Mouse (Mus musculus) liver, embryonic 12.5 days (tissue): ENCODE measurements around the gene Arsa. TPM values are rescaled to one million over a fixed set of nuclear protein-coding genes. Genes with fewer than 3 reads are reported as not detected.
"Not testable (repeated sequence)": the region's sequence is repeated elsewhere in the genome, so short reads cannot be mapped to it uniquely, and the experiment has no call there.

ENCODE experiments used
- ATAC-seq: fragments of 200-750 bp; cut with Nextera tagmentation; 2 replicates; pipeline ENCODE4 v1.8.0; 2017; ENCODE audit warnings: moderate number of reproducible peaks, mild to moderate bottlenecking, moderate library complexity
- H3K27ac ChIP-seq: fragments of 300-500 bp; sonication (generic); 2 replicates; pipeline ENCODE4 v1.5.1; 2016; ENCODE audit warnings: mild to moderate bottlenecking
- H3K27me3 ChIP-seq: fragments of 300-500 bp; sonication (generic); replicated peaks from 2 replicates; pipeline ENCODE4 v1.6.1; 2016; ENCODE audit warnings: mild to moderate bottlenecking, moderate library complexity
- H3K36me3 ChIP-seq: fragments of 300-500 bp; sonication (generic); 2 replicates; pipeline ENCODE4 v1.6.1; 2016; ENCODE audit warnings: mild to moderate bottlenecking, moderate library complexity
- H3K4me1 ChIP-seq: fragments of 300-500 bp; sonication (generic); 2 replicates; pipeline ENCODE4 v1.6.1; 2016
- H3K4me2 ChIP-seq: fragments of 300-500 bp; sonication (generic); 2 replicates; pipeline ENCODE4 v1.6.1; 2016; ENCODE audit warnings: mild to moderate bottlenecking, moderate library complexity
- H3K4me3 ChIP-seq: fragments of 300-500 bp; sonication (generic); 2 replicates; pipeline ENCODE4 v1.5.1; 2016; ENCODE audit warnings: mild to moderate bottlenecking, moderate library complexity
- H3K9ac ChIP-seq: fragments of 300-500 bp; sonication (generic); 2 replicates; pipeline ENCODE4 v1.6.1; 2016; ENCODE audit warnings: mild to moderate bottlenecking, moderate library complexity
- H3K9me3 ChIP-seq: fragments of 300-500 bp; sonication (generic); replicated peaks from 2 replicates; pipeline ENCODE4 v1.6.1; 2016; ENCODE audit warnings: mild to moderate bottlenecking, moderate library complexity
- WGBS: fragments of 180-500 bp; shearing (Covaris S2); methylation state at CpG from one replicate; pipeline ENCODE4 v1.1.7; 2016; ENCODE audit not compliant: insufficient replicate concordance; 5-methylcytosine and 5-hydroxymethylcytosine counted together
- polyA plus RNA-seq: library from polyadenylated mRNA; unstranded; fragments of >200 nt; fragmentation: Nextera tagmentation; extraction: Ambion mirVana; gene quantifications from 2 replicates; pipeline ENCODE4 v1.2.1, GENCODE M21; 2016

Arsa gene
- polyA plus RNA-seq, 1 experiment from 2014 or later = 7.0 TPM

- H3K9me3 ChIP-seq = no peaks in the 10 kb centered on the region
- no peak overlapping the region for H3K4me2 ChIP-seq
- no peaks in the 10 kb centered on the region for H3K36me3 ChIP-seq
- no peak overlapping the region for H3K9ac ChIP-seq
- 36% methylated on average over 8 of the region's 8 CpGs for WGBS
- H3K27ac ChIP-seq = no peak overlapping the region
- no peak overlapping the region for H3K4me3 ChIP-seq
- H3K4me1 ChIP-seq = no peaks in the 10 kb centered on the region
- 0 out of 2 replicates have a peak, but pooled peaks cover 7% of the 10 kb centered on the region for H3K27me3 ChIP-seq
- ATAC-seq = no peak
These were observed 34.6 kb downstream of the Arsa start for GRCm38 (mm10) chr15:89442486-89443070.

DNA sequence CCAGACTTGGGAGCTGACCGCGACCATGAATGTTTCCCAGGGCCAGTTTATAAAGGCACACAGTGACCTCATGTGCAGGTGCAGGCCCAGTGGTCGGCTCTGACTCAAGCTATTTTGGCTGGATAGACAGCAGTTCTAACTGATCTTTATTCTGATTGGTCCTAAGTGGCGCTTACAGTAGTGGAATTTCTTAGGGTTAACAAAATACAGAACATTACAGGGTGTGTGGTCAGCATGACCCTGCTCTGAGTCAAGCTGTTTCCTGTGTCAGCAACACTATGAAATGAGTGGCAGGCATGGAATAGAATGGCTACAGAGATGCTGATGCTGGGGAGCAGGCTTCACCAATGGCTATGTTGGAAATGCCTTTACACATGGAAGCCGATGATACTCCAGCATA is 41.3 kb downstream of the Arsa start:
- WGBS = 66% methylated on average over 5 of the region's 5 CpGs
- H3K27me3 ChIP-seq = 0 out of 2 replicates have a peak, but pooled peaks cover 5% of the 10 kb centered on the region

DNA sequence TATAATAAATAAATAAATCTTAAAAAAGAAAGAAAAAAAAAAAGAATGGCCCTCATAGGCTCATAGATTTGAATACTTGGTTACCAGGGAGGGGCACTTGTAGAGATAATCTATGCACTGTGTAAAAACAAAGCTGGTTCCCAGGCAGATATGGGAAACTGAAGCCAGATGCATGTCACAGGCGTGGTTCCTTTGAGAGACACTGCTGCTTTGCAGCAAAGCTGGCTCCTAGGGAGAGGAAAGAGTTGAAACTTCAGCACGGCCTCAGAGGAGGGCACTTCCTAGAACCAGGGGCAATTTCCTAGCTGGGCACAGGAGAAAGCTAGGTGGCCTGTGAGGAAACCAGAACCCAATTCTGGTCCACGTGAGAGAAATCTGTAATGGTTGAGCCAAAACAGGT is 43.1 kb downstream of the Arsa start:
- Histone ChIP-seq H3K36me3 (no peaks in the 10 kb centered on the region), H3K4me3 (no peak overlapping the region), H3K27ac (peak overlapping the region; percentile 14; the same call in 1 of the 2 replicates), H3K4me1 (peaks cover 27% of the 10 kb centered on the region), H3K9me3 (no peaks in the 10 kb centered on the region), H3K4me2 (no peak overlapping the region), H3K27me3 (0 out of 2 replicates have a peak, but pooled peaks cover 5% of the 10 kb centered on the region), H3K9ac (no peak overlapping the region)
- ATAC-seq = no peak
- WGBS = 47% methylated on average over 3 of the region's 3 CpGs

More for the DNA sequence above, 41.3 kb downstream of the Arsa start:
- no peak for ATAC-seq
- Histone ChIP-seq H3K4me2 (no peak overlapping the region), H3K36me3 (no peaks in the 10 kb centered on the region), H3K4me1 (peaks cover 19% of the 10 kb centered on the region), H3K27ac (no peak overlapping the region), H3K9me3 (no peaks in the 10 kb centered on the region), H3K4me3 (no peak overlapping the region), H3K9ac (no peak overlapping the region)

GRCm38 (mm10) chr15:89432946-89433345 is 44.3 kb downstream of the Arsa start:
- Histone ChIP-seq H3K27me3 (0 out of 2 replicates have a peak, but pooled peaks cover 5% of the 10 kb centered on the region), H3K4me1 (peaks cover 38% of the 10 kb centered on the region), H3K9ac (no peak overlapping the region), H3K9me3 (no peaks in the 10 kb centered on the region), H3K27ac (no peak overlapping the region), H3K36me3 (peaks cover under 1% of the 10 kb centered on the region), H3K4me2 (no peak overlapping the region), H3K4me3 (no peak overlapping the region)
- 62% methylated on average over 4 of the region's 4 CpGs for WGBS
- no peak for ATAC-seq

- WGBS = 87% methylated on average over 6 of the region's 6 CpGs
- H3K9me3 ChIP-seq = no peaks in the 10 kb centered on the region
These were observed 45.4 kb downstream of the Arsa start for GRCm38 (mm10) chr15:89431806-89432205.

GRCm38 (mm10) chr15:89431271-89431670 is 46.0 kb downstream of the Arsa start:
- Histone ChIP-seq H3K27ac (no peak overlapping the region), H3K9ac (no peak overlapping the region), H3K27me3 (0 out of 2 replicates have a peak, but pooled peaks cover 5% of the 10 kb centered on the region), H3K4me1 (peaks cover 42% of the 10 kb centered on the region), H3K9me3 (no peaks in the 10 kb centered on the region), H3K4me2 (peak overlapping the region; percentile 91), H3K36me3 (peaks cover 18% of the 10 kb centered on the region), H3K4me3 (peak overlapping the region; percentile 84)
- 62% methylated on average over 3 of the region's 3 CpGs for WGBS
- no peak for ATAC-seq

More at GRCm38 (mm10) chr15:89431806-89432205, 45.4 kb downstream of the Arsa start:
- ATAC-seq = no peak
- Histone ChIP-seq H3K4me2 (no peak overlapping the region), H3K27ac (no peak overlapping the region), H3K36me3 (peaks cover 12% of the 10 kb centered on the region), H3K4me1 (peaks cover 39% of the 10 kb centered on the region), H3K4me3 (no peak overlapping the region), H3K9ac (no peak overlapping the region), H3K27me3 (0 out of 2 replicates have a peak, but pooled peaks cover 5% of the 10 kb centered on the region)

DNA sequence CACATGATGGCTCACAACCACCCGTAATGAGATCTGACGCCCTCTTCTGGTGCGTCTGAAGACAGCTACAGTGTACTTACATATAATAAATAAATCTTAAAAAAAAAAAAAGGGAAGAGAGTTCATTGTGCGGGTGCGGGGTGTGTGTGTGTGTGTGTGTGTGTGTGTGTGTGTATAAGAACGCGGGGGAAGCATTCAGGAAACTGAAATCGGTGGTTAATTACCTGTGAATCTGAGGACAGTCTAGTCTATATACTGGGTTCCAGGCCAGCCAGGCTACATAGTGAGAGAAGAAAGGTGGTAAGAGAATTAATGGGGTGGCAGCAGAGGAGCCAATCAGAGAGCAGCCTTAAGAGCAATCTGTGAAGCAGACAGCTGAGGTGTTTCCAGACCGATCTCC is 46.5 kb downstream of the Arsa start:
- H3K4me3 ChIP-seq = peak overlapping the region; percentile 84
- not testable (repeated sequence) for H3K27me3 ChIP-seq, H3K9ac ChIP-seq, ATAC-seq, H3K9me3 ChIP-seq
- peak overlapping the region; percentile 91 for H3K4me2 ChIP-seq
- 76% methylated on average over 9 of the region's 9 CpGs for WGBS
- peaks cover 43% of the 10 kb centered on the region for H3K4me1 ChIP-seq
- peaks cover 23% of the 10 kb centered on the region for H3K36me3 ChIP-seq
- peak overlapping the region; percentile 100; the same call in 1 of the 2 replicates for H3K27ac ChIP-seq

- ATAC-seq = no peak
- H3K4me3 ChIP-seq = peak overlapping the region; percentile 84
- peak overlapping the region; percentile 91 for H3K4me2 ChIP-seq
- H3K36me3 ChIP-seq = peaks cover 27% of the 10 kb centered on the region
- 33% methylated on average over 6 of the region's 6 CpGs for WGBS
- peak overlapping the region; percentile 88 for H3K9ac ChIP-seq
- no peaks in the 10 kb centered on the region for H3K9me3 ChIP-seq
- peak overlapping the region; percentile 100 for H3K27ac ChIP-seq
- H3K4me1 ChIP-seq = peaks cover 48% of the 10 kb centered on the region
- no peaks in the 10 kb centered on the region for H3K27me3 ChIP-seq
These were observed 46.9 kb downstream of the Arsa start for GRCm38 (mm10) chr15:89430341-89430740.

GRCm38 (mm10) chr15:89429352-89430221 is 47.6 kb downstream of the Arsa start, which contains the start of the genes C730034F03Rik, Gm44502 and Chkb:
TSS of gene C730034F03Rik (plus strand) at chr15:89429589.
TSS of gene Gm44502 (minus strand) at chr15:89429696.
TSS of gene Chkb (minus strand) at chr15:89429908.
- ATAC-seq = peak; percentile 91
- H3K27ac ChIP-seq = peak within 1 kb of the TSS; percentile 100
- WGBS = under 1% methylated on average over 68 of the region's 70 CpGs

GRCm38 (mm10) chr15:89428821-89429351 is 48.3 kb downstream of the Arsa start:
- Histone ChIP-seq H3K27me3 (no peaks in the 10 kb centered on the region), H3K9ac (peak overlapping the region; percentile 88), H3K4me3 (peak overlapping the region; percentile 84), H3K27ac (peak overlapping the region; percentile 100), H3K9me3 (no peaks in the 10 kb centered on the region), H3K4me2 (peak overlapping the region; percentile 91), H3K36me3 (peaks cover 28% of the 10 kb centered on the region), H3K4me1 (peaks cover 47% of the 10 kb centered on the region)
- WGBS = 9% methylated on average over 22 of the region's 22 CpGs
- peak; percentile 27 for ATAC-seq

More at GRCm38 (mm10) chr15:89429352-89430221, 47.6 kb downstream of the Arsa start, which contains the start of the genes C730034F03Rik, Gm44502 and Chkb:
- Histone ChIP-seq H3K36me3 (peaks cover 28% of the 10 kb centered on the region), H3K4me3 (peak within 1 kb of the TSS; percentile 84), H3K27me3 (no peaks in the 10 kb centered on the region), H3K9me3 (no peaks in the 10 kb centered on the region), H3K4me2 (peak within 1 kb of the TSS; percentile 91), H3K9ac (peak within 1 kb of the TSS; percentile 88), H3K4me1 (peaks cover 53% of the 10 kb centered on the region)

- WGBS = 81% methylated on average over 19 of the region's 19 CpGs
- H3K4me3 ChIP-seq = peak overlapping the region; percentile 84
- no peaks in the 10 kb centered on the region for H3K27me3 ChIP-seq
- peak overlapping the region; percentile 91 for H3K4me2 ChIP-seq
- 0 out of 2 replicates have a peak overlapping the region, but pooled peaks have one; percentile 100 for H3K27ac ChIP-seq
- H3K9me3 ChIP-seq = no peaks in the 10 kb centered on the region
- peaks cover 28% of the 10 kb centered on the region for H3K36me3 ChIP-seq
- no peak for ATAC-seq
- peak overlapping the region; percentile 88 for H3K9ac ChIP-seq
- H3K4me1 ChIP-seq = peaks cover 44% of the 10 kb centered on the region
These were observed 49.0 kb downstream of the Arsa start for GRCm38 (mm10) chr15:89428136-89428790.
